Mouse (Mus musculus): Measurements from ENCODE around the gene Fermt2. TPM values are rescaled to one million over a fixed set of nuclear protein-coding genes. Genes with fewer than 3 reads are reported as not detected.

Gene Fermt2
- polyA plus RNA-seq, 1 experiment from 2014 or later: 31.1 TPM

GRCm38 (mm10) chr14:45452148-45452547, 77.8 kb downstream of the Fermt2 start:
- Histone ChIP-seq H3K4me2 (no peak overlapping the region), H3K9ac (no peak overlapping the region), H3K4me1 (replicated peaks) (peaks cover 38% of the 10 kb centered on the region), H3K4me3 (replicated peaks) (no peak overlapping the region), H3K27me3 (no peaks in the 10 kb centered on the region), H3K9me3 (replicated peaks) (no peaks in the 10 kb centered on the region), H3K27ac (replicated peaks) (peak overlapping the region; percentile 59), H3K36me3 (replicated peaks) (no peaks in the 10 kb centered on the region)
- ATAC-seq (ENCODE audit: insufficient read depth): no peak
- 57% methylated on average over 4 of the region's 4 CpGs for WGBS (ENCODE audit: insufficient replicate concordance)

- Histone ChIP-seq H3K9me3 (replicated peaks) (no peaks in the 10 kb centered on the region), H3K27ac (replicated peaks) (no peak overlapping the region)
These were observed 78.8 kb downstream of the Fermt2 start for GRCm38 (mm10) chr14:45451090-45451489.

GRCm38 (mm10) chr14:45446777-45447176, 83.1 kb downstream of the Fermt2 start:
- no peak for ATAC-seq (ENCODE audit: insufficient read depth)
- WGBS (ENCODE audit: insufficient replicate concordance): 71% methylated on average over 3 of the region's 3 CpGs

More at GRCm38 (mm10) chr14:45451090-45451489, 78.8 kb downstream of the Fermt2 start:
- H3K4me1 ChIP-seq (replicated peaks): peaks cover 35% of the 10 kb centered on the region
- H3K9ac ChIP-seq: no peak overlapping the region
- no peak overlapping the region for H3K4me2 ChIP-seq
- WGBS (ENCODE audit: insufficient replicate concordance): 25% methylated on average over 2 of the region's 2 CpGs
- no peak for ATAC-seq (ENCODE audit: insufficient read depth)
- no peak overlapping the region for H3K4me3 ChIP-seq (replicated peaks)
- no peaks in the 10 kb centered on the region for H3K27me3 ChIP-seq
- H3K36me3 ChIP-seq (replicated peaks): no peaks in the 10 kb centered on the region

GRCm38 (mm10) chr14:45445445-45445844, 84.5 kb downstream of the Fermt2 start:
- H3K4me3 ChIP-seq (replicated peaks): no peak overlapping the region
- H3K27ac ChIP-seq (replicated peaks): no peak overlapping the region; the same call in 1 of the 2 replicates
- peaks cover 13% of the 10 kb centered on the region for H3K4me1 ChIP-seq (replicated peaks)
- H3K9me3 ChIP-seq (replicated peaks): no peaks in the 10 kb centered on the region
- WGBS (ENCODE audit: insufficient replicate concordance): 35% methylated on average over 12 of the region's 12 CpGs
- H3K27me3 ChIP-seq: no peaks in the 10 kb centered on the region
- H3K4me2 ChIP-seq: peak overlapping the region; percentile 36
- H3K9ac ChIP-seq: no peak overlapping the region
- peak; percentile 66 for ATAC-seq (ENCODE audit: insufficient read depth)
- no peaks in the 10 kb centered on the region for H3K36me3 ChIP-seq (replicated peaks)

More at GRCm38 (mm10) chr14:45446777-45447176, 83.1 kb downstream of the Fermt2 start:
- no peaks in the 10 kb centered on the region for H3K27me3 ChIP-seq
- no peak overlapping the region for H3K9ac ChIP-seq
- H3K4me2 ChIP-seq: no peak overlapping the region
- H3K9me3 ChIP-seq (replicated peaks): no peaks in the 10 kb centered on the region
- peaks cover 24% of the 10 kb centered on the region for H3K4me1 ChIP-seq (replicated peaks)
- no peak overlapping the region for H3K4me3 ChIP-seq (replicated peaks)
- no peak overlapping the region for H3K27ac ChIP-seq (replicated peaks)
- no peaks in the 10 kb centered on the region for H3K36me3 ChIP-seq (replicated peaks)

GRCm38 (mm10) chr14:45444870-45445269, 85.0 kb downstream of the Fermt2 start:
- Histone ChIP-seq H3K4me3 (replicated peaks) (no peak overlapping the region), H3K4me2 (peak overlapping the region; percentile 36), H3K4me1 (replicated peaks) (peaks cover 13% of the 10 kb centered on the region), H3K9me3 (replicated peaks) (no peaks in the 10 kb centered on the region), H3K27ac (replicated peaks) (no peak overlapping the region; the same call in 1 of the 2 replicates), H3K9ac (no peak overlapping the region), H3K36me3 (replicated peaks) (no peaks in the 10 kb centered on the region), H3K27me3 (no peaks in the 10 kb centered on the region)
- no peak for ATAC-seq (ENCODE audit: insufficient read depth)
- WGBS (ENCODE audit: insufficient replicate concordance): 43% methylated on average over 7 of the region's 7 CpGs

- Histone ChIP-seq H3K27ac (replicated peaks) (no peak overlapping the region), H3K27me3 (no peaks in the 10 kb centered on the region), H3K9me3 (replicated peaks) (no peaks in the 10 kb centered on the region), H3K4me3 (replicated peaks) (no peak overlapping the region), H3K9ac (no peak overlapping the region), H3K4me1 (replicated peaks) (peaks cover 13% of the 10 kb centered on the region), H3K4me2 (no peak overlapping the region), H3K36me3 (replicated peaks) (no peaks in the 10 kb centered on the region)
- WGBS (ENCODE audit: insufficient replicate concordance): 37% methylated on average over 12 of the region's 12 CpGs
- no peak for ATAC-seq (ENCODE audit: insufficient read depth)
These were observed 86.9 kb downstream of the Fermt2 start for GRCm38 (mm10) chr14:45442781-45443560.

- Histone ChIP-seq H3K4me3 (replicated peaks) (no peak overlapping the region), H3K27ac (replicated peaks) (no peak overlapping the region), H3K27me3 (no peaks in the 10 kb centered on the region), H3K36me3 (replicated peaks) (no peaks in the 10 kb centered on the region), H3K9ac (no peak overlapping the region), H3K4me2 (no peak overlapping the region), H3K9me3 (replicated peaks) (no peaks in the 10 kb centered on the region), H3K4me1 (replicated peaks) (peaks cover 13% of the 10 kb centered on the region)
- 60% methylated on average over 6 of the region's 6 CpGs for WGBS (ENCODE audit: insufficient replicate concordance)
- ATAC-seq (ENCODE audit: insufficient read depth): no peak
These were observed 88.6 kb downstream of the Fermt2 start for GRCm38 (mm10) chr14:45441291-45441690.

GRCm38 (mm10) chr14:45439387-45439786, 90.5 kb downstream of the Fermt2 start:
- H3K36me3 ChIP-seq (replicated peaks): no peaks in the 10 kb centered on the region

GRCm38 (mm10) chr14:45438931-45439275, 91.0 kb downstream of the Fermt2 start:
- Histone ChIP-seq H3K4me1 (replicated peaks) (0 out of 2 replicates have a peak, but pooled peaks cover 4% of the 10 kb centered on the region), H3K36me3 (replicated peaks) (no peaks in the 10 kb centered on the region), H3K27me3 (no peaks in the 10 kb centered on the region), H3K9ac (no peak overlapping the region), H3K4me3 (replicated peaks) (no peak overlapping the region), H3K4me2 (no peak overlapping the region), H3K9me3 (replicated peaks) (no peaks in the 10 kb centered on the region), H3K27ac (replicated peaks) (no peak overlapping the region)
- WGBS (ENCODE audit: insufficient replicate concordance): 69% methylated on average over 2 of the region's 2 CpGs
- ATAC-seq (ENCODE audit: insufficient read depth): no peak

More at GRCm38 (mm10) chr14:45439387-45439786, 90.5 kb downstream of the Fermt2 start:
- H3K27ac ChIP-seq (replicated peaks): no peak overlapping the region
- no peak for ATAC-seq (ENCODE audit: insufficient read depth)
- H3K4me3 ChIP-seq (replicated peaks): no peak overlapping the region
- H3K4me2 ChIP-seq: no peak overlapping the region
- H3K9me3 ChIP-seq (replicated peaks): no peaks in the 10 kb centered on the region
- H3K4me1 ChIP-seq (replicated peaks): 0 out of 2 replicates have a peak, but pooled peaks cover 4% of the 10 kb centered on the region
- H3K27me3 ChIP-seq: no peaks in the 10 kb centered on the region
- H3K9ac ChIP-seq: no peak overlapping the region
- 60% methylated on average over 9 of the region's 9 CpGs for WGBS (ENCODE audit: insufficient replicate concordance)

GRCm38 (mm10) chr14:45438250-45438930, 91.5 kb downstream of the Fermt2 start:
- Histone ChIP-seq H3K9ac (no peak overlapping the region), H3K27me3 (no peaks in the 10 kb centered on the region), H3K4me2 (no peak overlapping the region), H3K36me3 (replicated peaks) (no peaks in the 10 kb centered on the region), H3K27ac (replicated peaks) (no peak overlapping the region), H3K4me3 (replicated peaks) (no peak overlapping the region), H3K4me1 (replicated peaks) (0 out of 2 replicates have a peak, but pooled peaks cover 3% of the 10 kb centered on the region), H3K9me3 (replicated peaks) (no peaks in the 10 kb centered on the region)
- 61% methylated on average over 19 of the region's 19 CpGs for WGBS (ENCODE audit: insufficient replicate concordance)
- no peak for ATAC-seq (ENCODE audit: insufficient read depth)

GRCm38 (mm10) chr14:45434220-45434619, 95.7 kb downstream of the Fermt2 start:
- 46% methylated on average over 6 of the region's 6 CpGs for WGBS (ENCODE audit: insufficient replicate concordance)
- Histone ChIP-seq H3K36me3 (replicated peaks) (no peaks in the 10 kb centered on the region), H3K27ac (replicated peaks) (no peak overlapping the region), H3K27me3 (no peaks in the 10 kb centered on the region), H3K9ac (no peak overlapping the region), H3K4me2 (no peak overlapping the region), H3K4me3 (replicated peaks) (no peak overlapping the region), H3K9me3 (replicated peaks) (peaks cover 6% of the 10 kb centered on the region; the same call in 1 of the 2 replicates), H3K4me1 (replicated peaks) (no peaks in the 10 kb centered on the region)
- ATAC-seq (ENCODE audit: insufficient read depth): no peak

All from liver, embryonic 15.5 days (tissue).